Mouse (Mus musculus): ENCODE results near the gene Atp6v1a. TPM values are rescaled to one million over a fixed set of nuclear protein-coding genes. Genes with fewer than 3 reads are reported as not detected.

Atp6v1a gene
- total RNA-seq, 2 experiments from 2014 or later = 46.1 to 56.8 TPM

- DNase-seq (ENCODE audit: low spot score in 2 of 2) = peak; percentile 37 to 66
Measured at GRCm38 (mm10) chr16:44063025-44063894, 76.2 kb downstream of the Atp6v1a start, which contains the start of gene Gramd1c. Gramd1c (minus strand) TSS chr16:44063345.

GRCm38 (mm10) chr16:44061341-44061740, 78.2 kb downstream of the Atp6v1a start:
- DNase-seq (ENCODE audit: low spot score in 2 of 2) = no peak

GRCm38 (mm10) chr16:44060604-44061286, 78.8 kb downstream of the Atp6v1a start:
- no peak for DNase-seq (ENCODE audit: low spot score in 2 of 2)

- peak; percentile 53 to 69 for DNase-seq (ENCODE audit: low spot score in 2 of 2)
Measured at GRCm38 (mm10) chr16:44058745-44059144, 80.8 kb downstream of the Atp6v1a start.

GRCm38 (mm10) chr16:44055766-44056165, 83.7 kb downstream of the Atp6v1a start:
- no peak for DNase-seq (ENCODE audit: low spot score in 2 of 2)

GRCm38 (mm10) chr16:44053265-44053664, 86.2 kb downstream of the Atp6v1a start:
- no peak for DNase-seq (ENCODE audit: low spot score in 2 of 2)

- DNase-seq (ENCODE audit: low spot score in 2 of 2) = no peak
Measured at GRCm38 (mm10) chr16:44052390-44052789, 87.1 kb downstream of the Atp6v1a start.

GRCm38 (mm10) chr16:44050139-44050538, 89.4 kb downstream of the Atp6v1a start:
- DNase-seq (ENCODE audit: low spot score in 2 of 2) = no peak

- no peak for DNase-seq (ENCODE audit: low spot score in 2 of 2)
Measured at GRCm38 (mm10) chr16:44039112-44039511, 100.4 kb downstream of the Atp6v1a start.

Other genes with a start within 250 kb of the Atp6v1a start
- gene Ccdc191, start 249.9 kb downstream of the Atp6v1a start, total RNA-seq (2021) = 1 to 10 TPM; 2.7 to 3.3 TPM
- gene Qtrt2, start 212.9 kb downstream of the Atp6v1a start, total RNA-seq (2021) = 10 to 100 TPM; 15.2 to 16.7 TPM
- gene Zdhhc23, start 159.9 kb downstream of the Atp6v1a start, total RNA-seq (2021) = under 1 TPM; 0.08 to 0.20 TPM
- 1 to 10 TPM; 1.9 to 2.6 TPM for gene Gramd1c, start 76.4 kb downstream of the Atp6v1a start, total RNA-seq (2021)
- gene Naa50, start 125 bp upstream of the Atp6v1a start, total RNA-seq (2021) = 100 to 1,000 TPM; 214 to 254 TPM
- gene Usf3, start 33.5 kb upstream of the Atp6v1a start, total RNA-seq (2021) = 10 to 100 TPM; 37.3 to 41.9 TPM
- gene Sidt1, start 193.5 kb upstream of the Atp6v1a start, total RNA-seq (2021) = under 1 TPM; 0.29 to 0.93 TPM
- 10 to 100 TPM; 12.7 TPM for gene Spice1, start 207.4 kb upstream of the Atp6v1a start, total RNA-seq (2021)